Mouse (Mus musculus) forebrain, embryonic 16.5 days (tissue): ENCODE data around the gene Thbs1. TPM values are rescaled to one million over a fixed set of nuclear protein-coding genes. Genes with fewer than 3 reads are reported as not detected.

ENCODE experiments used
- ATAC-seq: fragments of 200-750 bp; cut with Nextera tagmentation; 2 replicates; pipeline ENCODE4 v1.8.0; 2017; ENCODE audit warnings: mild to moderate bottlenecking, moderate library complexity
- H3K27ac ChIP-seq: fragments of 300-500 bp; sonication (generic); 2 replicates; pipeline ENCODE4 v1.5.1; 2014; ENCODE audit warnings: low read length, control low read depth
- H3K27me3 ChIP-seq: fragments of 300-500 bp; sonication (generic); replicated peaks from 2 replicates; pipeline ENCODE4 v1.6.1; 2014; ENCODE audit warnings: low read length; ENCODE audit not compliant: control insufficient read depth, insufficient read depth
- H3K36me3 ChIP-seq: fragments of 300-500 bp; sonication (generic); 2 replicates; pipeline ENCODE4 v1.6.1; 2014; ENCODE audit not compliant: control insufficient read depth, insufficient read depth
- H3K4me1 ChIP-seq: fragments of 300-500 bp; sonication (generic); replicated peaks from 2 replicates; pipeline ENCODE4 v1.6.1; 2014; ENCODE audit warnings: low read length; ENCODE audit not compliant: control insufficient read depth, insufficient read depth
- H3K4me2 ChIP-seq: fragments of 300-500 bp; sonication (generic); 2 replicates; pipeline ENCODE4 v1.6.1; 2014; ENCODE audit warnings: mild to moderate bottlenecking, low read length, control low read depth
- H3K4me3 ChIP-seq: fragments of 300-500 bp; sonication (generic); replicated peaks from 2 replicates; pipeline ENCODE4 v1.5.1; 2014; ENCODE audit warnings: mild to moderate bottlenecking, low read length, control low read depth
- H3K9ac ChIP-seq: fragments of 300-500 bp; sonication (generic); replicated peaks from 2 replicates; pipeline ENCODE4 v1.6.1; 2014; ENCODE audit warnings: low read depth, low read length, control low read depth
- H3K9me3 ChIP-seq: fragments of 300-500 bp; sonication (generic); 2 replicates; pipeline ENCODE4 v1.6.1; 2016; ENCODE audit warnings: low read length; ENCODE audit not compliant: control insufficient read depth
- WGBS: fragments of 180-500 bp; shearing (Covaris S2); extraction: QIAGEN DNeasy Blood & Tissue Kit; methylation state at CpG from one replicate; pipeline ENCODE4 v1.1.7; 2014; 5-methylcytosine and 5-hydroxymethylcytosine counted together
- polyA plus RNA-seq: library from polyadenylated mRNA; unstranded; fragments of >200 nt; fragmentation: Nextera tagmentation; extraction: Ambion mirVana; gene quantifications from 2 replicates; pipeline ENCODE4 v1.2.1, GENCODE M21; 2015

Gene Thbs1
- polyA plus RNA-seq, 1 experiment from 2014 or later, result 11.5 TPM

GRCm38 (mm10) chr2:118158095-118158494 is 46.4 kb downstream of the Thbs1 start:
- Histone ChIP-seq H3K27me3 (no peaks in the 10 kb centered on the region), H3K4me1 (peaks cover 8% of the 10 kb centered on the region), H3K9ac (no peak overlapping the region), H3K4me2 (no peak overlapping the region), H3K4me3 (no peak overlapping the region), H3K9me3 (no peaks in the 10 kb centered on the region), H3K36me3 (no peaks in the 10 kb centered on the region), H3K27ac (no peak overlapping the region)
- ATAC-seq, result no peak
- WGBS, result 93% methylated on average over 3 of the region's 3 CpGs

- H3K9me3 ChIP-seq, result no peaks in the 10 kb centered on the region
- ATAC-seq, result no peak
- H3K36me3 ChIP-seq, result no peaks in the 10 kb centered on the region
- no peaks in the 10 kb centered on the region for H3K27me3 ChIP-seq
- H3K4me2 ChIP-seq, result no peak overlapping the region
- H3K9ac ChIP-seq, result no peak overlapping the region
- no peak overlapping the region for H3K27ac ChIP-seq
- H3K4me3 ChIP-seq, result no peak overlapping the region
- WGBS, result 73% methylated on average over 6 of the region's 6 CpGs
- peaks cover 8% of the 10 kb centered on the region for H3K4me1 ChIP-seq
These were observed 47.5 kb downstream of the Thbs1 start for GRCm38 (mm10) chr2:118159126-118159525.

- H3K9me3 ChIP-seq, result no peaks in the 10 kb centered on the region
- WGBS, result 3% methylated on average over 6 of the region's 6 CpGs
- H3K27me3 ChIP-seq, result no peaks in the 10 kb centered on the region
- H3K36me3 ChIP-seq, result no peaks in the 10 kb centered on the region
- peak; percentile 77; the same call in 1 of the 2 replicates for ATAC-seq
- H3K4me1 ChIP-seq, result peaks cover 8% of the 10 kb centered on the region
- no peak overlapping the region for H3K9ac ChIP-seq
- H3K4me2 ChIP-seq, result no peak overlapping the region
- H3K4me3 ChIP-seq, result no peak overlapping the region
- no peak overlapping the region; the same call in 1 of the 2 replicates for H3K27ac ChIP-seq
These were observed 48.9 kb downstream of the Thbs1 start for GRCm38 (mm10) chr2:118160547-118160946.

- Histone ChIP-seq H3K9ac (no peak overlapping the region), H3K4me1 (peaks cover 8% of the 10 kb centered on the region), H3K36me3 (no peaks in the 10 kb centered on the region), H3K27ac (peak overlapping the region; percentile 24; the same call in 1 of the 2 replicates), H3K9me3 (no peaks in the 10 kb centered on the region), H3K4me2 (no peak overlapping the region), H3K27me3 (no peaks in the 10 kb centered on the region), H3K4me3 (no peak overlapping the region)
- 19% methylated on average over 2 of the region's 2 CpGs for WGBS
- no peak for ATAC-seq
These were observed 49.3 kb downstream of the Thbs1 start for GRCm38 (mm10) chr2:118160991-118161390.

- Histone ChIP-seq H3K4me2 (no peak overlapping the region), H3K27ac (no peak overlapping the region), H3K4me3 (no peak overlapping the region), H3K9ac (no peak overlapping the region), H3K9me3 (no peaks in the 10 kb centered on the region), H3K4me1 (peaks cover 8% of the 10 kb centered on the region), H3K27me3 (no peaks in the 10 kb centered on the region), H3K36me3 (no peaks in the 10 kb centered on the region)
- ATAC-seq, result no peak
- WGBS, result 86% methylated on average over 5 of the region's 5 CpGs
These were observed 50.8 kb downstream of the Thbs1 start for GRCm38 (mm10) chr2:118162486-118162885.

- no peak for ATAC-seq
- H3K27ac ChIP-seq, result no peak overlapping the region
These were observed 52.5 kb downstream of the Thbs1 start for GRCm38 (mm10) chr2:118164137-118164536.

GRCm38 (mm10) chr2:118165691-118166090 is 54.0 kb downstream of the Thbs1 start:
- no peak overlapping the region for H3K27ac ChIP-seq
- no peak overlapping the region for H3K4me2 ChIP-seq
- ATAC-seq, result no peak
- no peaks in the 10 kb centered on the region for H3K36me3 ChIP-seq
- H3K9me3 ChIP-seq, result peaks cover 3% of the 10 kb centered on the region; the same call in 1 of the 2 replicates
- 92% methylated on average over 2 of the region's 2 CpGs for WGBS
- H3K4me1 ChIP-seq, result peaks cover 4% of the 10 kb centered on the region
- no peaks in the 10 kb centered on the region for H3K27me3 ChIP-seq
- H3K9ac ChIP-seq, result no peak overlapping the region
- H3K4me3 ChIP-seq, result no peak overlapping the region

More at GRCm38 (mm10) chr2:118164137-118164536, 52.5 kb downstream of the Thbs1 start:
- Histone ChIP-seq H3K9ac (no peak overlapping the region), H3K27me3 (no peaks in the 10 kb centered on the region), H3K4me2 (no peak overlapping the region), H3K4me1 (peaks cover 8% of the 10 kb centered on the region), H3K9me3 (no peaks in the 10 kb centered on the region), H3K4me3 (no peak overlapping the region), H3K36me3 (no peaks in the 10 kb centered on the region)
- 81% methylated on average over 6 of the region's 6 CpGs for WGBS

GRCm38 (mm10) chr2:118167731-118168130 is 56.1 kb downstream of the Thbs1 start:
- no peaks in the 10 kb centered on the region for H3K4me1 ChIP-seq
- H3K27ac ChIP-seq, result no peak overlapping the region
- H3K36me3 ChIP-seq, result no peaks in the 10 kb centered on the region
- no peak overlapping the region for H3K4me2 ChIP-seq
- 32% methylated on average over 4 of the region's 4 CpGs for WGBS
- H3K9me3 ChIP-seq, result peaks cover 3% of the 10 kb centered on the region; the same call in 1 of the 2 replicates
- no peak overlapping the region for H3K4me3 ChIP-seq
- H3K9ac ChIP-seq, result no peak overlapping the region
- no peaks in the 10 kb centered on the region for H3K27me3 ChIP-seq
- ATAC-seq, result peak; percentile 57

GRCm38 (mm10) chr2:118168225-118168624 is 56.5 kb downstream of the Thbs1 start:
- Histone ChIP-seq H3K36me3 (no peaks in the 10 kb centered on the region), H3K27me3 (no peaks in the 10 kb centered on the region), H3K4me3 (no peak overlapping the region), H3K27ac (no peak overlapping the region), H3K9ac (no peak overlapping the region), H3K9me3 (peaks cover 3% of the 10 kb centered on the region; the same call in 1 of the 2 replicates), H3K4me1 (no peaks in the 10 kb centered on the region), H3K4me2 (no peak overlapping the region)
- WGBS, result 47% methylated on average over 1 of the region's 1 CpGs
- no peak for ATAC-seq
